8 mouse cellular contexts compared by ENCODE assay signal in the genomic region with DNA sequence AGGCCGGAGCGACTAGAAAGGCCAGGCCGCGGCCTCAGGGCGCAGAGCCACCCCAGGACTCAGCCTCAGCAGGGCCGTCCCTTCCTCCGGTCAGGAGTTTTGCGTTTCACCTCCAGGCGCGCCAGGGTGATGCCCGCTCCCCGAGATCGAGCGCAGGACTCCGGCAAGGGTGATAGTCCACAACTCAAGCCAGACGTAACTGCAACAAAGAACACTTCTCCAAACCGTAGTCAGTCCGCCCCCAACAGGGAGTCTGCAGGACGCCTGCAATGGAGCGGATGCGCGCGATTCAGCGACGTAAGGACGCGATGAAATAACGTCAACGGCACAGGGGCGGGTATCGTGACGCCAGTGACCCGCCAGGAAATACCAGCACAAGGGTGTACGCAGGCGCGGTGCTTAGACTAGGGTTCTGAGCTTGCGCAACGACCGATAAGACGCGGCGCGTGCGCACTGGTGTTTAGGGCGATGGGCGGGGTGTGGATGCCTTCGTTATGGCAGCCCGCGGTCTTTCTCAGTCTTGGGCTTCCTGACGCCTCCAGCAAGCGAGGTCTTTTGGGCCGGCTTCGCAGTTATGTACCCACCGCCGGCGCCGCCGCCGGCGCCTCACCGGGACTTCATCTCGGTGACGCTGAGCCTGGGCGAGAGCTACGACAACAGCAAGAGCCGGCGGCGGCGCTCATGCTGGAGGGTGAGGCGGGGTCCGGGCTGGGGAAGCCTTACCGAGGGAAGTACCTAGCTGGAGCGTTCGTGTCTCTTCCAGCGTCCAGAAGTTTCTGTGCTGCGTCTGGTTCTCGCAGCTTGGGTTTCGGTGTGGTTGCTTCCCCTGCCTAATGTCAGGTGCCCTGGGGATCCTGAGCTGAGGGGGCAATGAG. TPM values are rescaled to one million over a fixed set of nuclear protein-coding genes. Genes with fewer than 3 reads are reported as not detected.
DNase-seq lines count a peak whose midpoint lies in the region; ATAC-seq and TF ChIP-seq lines count a peak whose summit lies in the region.

A gene (plus strand): TSS at position 53 of the 875 bp plus-strand sequence.

- H3K36me3 ChIP-seq in kidney, embryonic 14.5 days (ENCODE audit: control insufficient read depth, insufficient read depth, low read length): peaks cover 36% of the 10 kb centered on the region
- H3K36me3 ChIP-seq in limb, embryonic 15.5 days: peaks cover 38% of the 10 kb centered on the region

- H3K4me3 ChIP-seq in bone marrow macrophage, adult 2 months (ENCODE audit: insufficient read depth, low read length): peak within 1 kb of the TSS; percentile 88
- H3K4me3 ChIP-seq in embryonic fibroblast, embryonic 13.5 days (ENCODE audit: insufficient read depth, low read length): peak within 1 kb of the TSS; percentile 82
- H3K4me3 ChIP-seq in kidney, embryonic 14.5 days (ENCODE audit: low read length): peak within 1 kb of the TSS; percentile 95
- H3K4me3 ChIP-seq in limb, embryonic 15.5 days: peak within 1 kb of the TSS; percentile 68

- H3K4me1 ChIP-seq in bone marrow macrophage, adult 2 months (ENCODE audit: control insufficient read depth, insufficient read depth, low read length): peaks cover 11% of the 10 kb centered on the region
- 0 out of 2 replicates have a peak, but pooled peaks cover 3% of the 10 kb centered on the region for H3K4me1 ChIP-seq in embryonic fibroblast, embryonic 13.5 days (ENCODE audit: control insufficient read depth, insufficient read depth, low read length)
- H3K4me1 ChIP-seq in kidney, embryonic 14.5 days (ENCODE audit: control insufficient read depth, insufficient read depth, low read length): peaks cover 10% of the 10 kb centered on the region
- peaks cover 20% of the 10 kb centered on the region for H3K4me1 ChIP-seq in limb, embryonic 15.5 days

- WGBS in kidney, embryonic 14.5 days: under 1% methylated on average over 78 of the region's 78 CpGs
- under 1% methylated on average over 78 of the region's 78 CpGs for WGBS in limb, embryonic 15.5 days

- TF ChIP-seq CTCF in bone marrow macrophage, adult 2 months (IDR thresholded peaks at IDR 0.05; ENCODE audit: low read depth, low read length): no peak
- peak; percentile 7; the same call in 1 of the 2 replicates for TF ChIP-seq CTCF in embryonic fibroblast, embryonic 13.5 days (IDR thresholded peaks at IDR 0.05; ENCODE audit: borderline replicate concordance, insufficient read depth, low read length)

- H3K9ac ChIP-seq in kidney, embryonic 14.5 days (ENCODE audit: low read depth, low read length): peak within 1 kb of the TSS; percentile 95
- peak within 1 kb of the TSS; percentile 85 for H3K9ac ChIP-seq in limb, embryonic 15.5 days

- no peaks in the 10 kb centered on the region for H3K27me3 ChIP-seq in kidney, embryonic 14.5 days (ENCODE audit: control insufficient read depth, insufficient read depth, low read length)
- no peaks in the 10 kb centered on the region for H3K27me3 ChIP-seq in limb, embryonic 15.5 days

- peak within 1 kb of the TSS; percentile 80 for H3K4me2 ChIP-seq in kidney, embryonic 14.5 days (replicated peaks; ENCODE audit: low read depth, low read length)
- peak within 1 kb of the TSS; percentile 89 for H3K4me2 ChIP-seq in limb, embryonic 15.5 days

- ATAC-seq in kidney, embryonic 14.5 days (ENCODE audit: low FRiP score, low TSS enrichment): peak; percentile 99
- peak; percentile 98 for ATAC-seq in limb, embryonic 15.5 days (ENCODE audit: insufficient number of reproducible peaks, low FRiP score, low TSS enrichment, low read depth)

- DNase-seq in A20 (ENCODE audit: low read depth, low spot score): peak; percentile 99
- peak; percentile 99 to 100 for DNase-seq in heart, adult 9 months (ENCODE audit: low spot score in 2 of 2)
- peak; percentile 98 to 99 for DNase-seq in monocyte, adult 2 months (ENCODE audit: low read depth in 1 of 2, low spot score in 2 of 2)
- peak; percentile 99 for DNase-seq in spleen, postnatal 36 days (ENCODE audit: low spot score in 2 of 2)

- H3K9me3 ChIP-seq in kidney, embryonic 14.5 days (ENCODE audit: control insufficient read depth, low read length): no peaks in the 10 kb centered on the region
- no peaks in the 10 kb centered on the region for H3K9me3 ChIP-seq in limb, embryonic 15.5 days

- no peak for TF ChIP-seq POLR2A in bone marrow macrophage, adult 2 months (IDR thresholded peaks at IDR 0.05; ENCODE audit: borderline replicate concordance, low read depth, low read length)
- peak; percentile 90 for TF ChIP-seq POLR2A in embryonic fibroblast, embryonic 13.5 days (IDR thresholded peaks at IDR 0.05; ENCODE audit: low read depth, low read length)

- H3K27ac ChIP-seq in bone marrow macrophage, adult 2 months (ENCODE audit: insufficient read depth, low read depth, low read length): peak within 1 kb of the TSS; percentile 76
- 0 out of 2 replicates have a peak within 1 kb of the TSS, but pooled peaks have one; percentile 12 for H3K27ac ChIP-seq in embryonic fibroblast, embryonic 13.5 days (ENCODE audit: insufficient read depth, low read length)
- H3K27ac ChIP-seq in kidney, embryonic 14.5 days (ENCODE audit: low read depth, low read length): peak within 1 kb of the TSS; percentile 82
- H3K27ac ChIP-seq in limb, embryonic 15.5 days: peak within 1 kb of the TSS; percentile 81

RNA-seq across cellular contexts. Expression of the gene that starts here (rescaled TPM):
- 36.1 and 43.5 TPM in 2 replicates for polyA plus RNA-seq in bone marrow macrophage, adult 2 months (2012; ENCODE audit: insufficient read depth, insufficient read length, missing spikeins)
- polyA plus RNA-seq in embryonic fibroblast, embryonic 13.5 days (2011; ENCODE audit: insufficient read length, low read depth, missing spikeins): 41.1 and 70.7 TPM in 2 replicates
- 89.9 and 106 TPM in 2 replicates for polyA plus RNA-seq in kidney, embryonic 14.5 days (2014; fragmentation: Nextera tagmentation; extraction: Ambion mirVana)
- 47.0 and 55.8 TPM in 2 replicates for polyA plus RNA-seq in limb, embryonic 15.5 days (2015; fragmentation: Nextera tagmentation; extraction: Ambion mirVana)

Comparison
In these comparisons a context has a peak if more than half of its experiments do, and no peak if none do; other contexts are left out.
1. Peak in every context shown above with its lines: DNase-seq, ATAC-seq, H3K4me3 ChIP-seq and H3K27ac ChIP-seq.
2. H3K27ac ChIP-seq: peak in every context shown above with its lines; median percentile 82 in kidney, embryonic 14.5 days; 81 in limb, embryonic 15.5 days; 76 in bone marrow macrophage, adult 2 months; 12 in embryonic fibroblast, embryonic 13.5 days.